In genomic region chr3:60617643-60618042, GRCm38 (mm10) we compare ENCODE assay signal across 20 mouse cellular contexts.
DNase-seq lines count a peak whose midpoint lies in the region; ATAC-seq and TF ChIP-seq lines count a peak whose summit lies in the region.
"Had no signal": no experiment of that assay in that cellular context is flagged by ENCODE, and none has a peak within 500 bp of the region (broad histone marks: within the 10 kb centered on the region; RNA-seq: fewer than 3 reads in every experiment).

No protein-coding gene starts in this region.

- no peak overlapping the region for H3K27ac ChIP-seq in liver, postnatal 0 days (ENCODE audit: low read depth)
- H3K27ac ChIP-seq in liver, embryonic 11.5 days (ENCODE audit: low read depth, low read length): no peak overlapping the region
- H3K27ac ChIP-seq in CH12.LX (ENCODE audit: insufficient read depth, low read depth): peak overlapping the region; percentile 4; the same call in 1 of the 2 replicates
- H3K27ac ChIP-seq in intestine, embryonic 15.5 days: no peak overlapping the region
- no peak overlapping the region for H3K27ac ChIP-seq in kidney, embryonic 15.5 days
- H3K27ac ChIP-seq: forebrain, embryonic 15.5 days; heart, embryonic 13.5 days; hindbrain, embryonic 10.5 days; limb, embryonic 12.5 days; midbrain, embryonic 12.5 days had no signal

- peaks cover 50% of the 10 kb centered on the region for H3K36me3 ChIP-seq in liver, postnatal 0 days (replicated peaks; ENCODE audit: insufficient read depth, low read length)
- peaks cover 15% of the 10 kb centered on the region for H3K36me3 ChIP-seq in liver, embryonic 11.5 days (ENCODE audit: control insufficient read depth, insufficient read depth, low read length)
- H3K36me3 ChIP-seq in CH12.LX (replicated peaks in 1 of 2; ENCODE audit: control insufficient read depth in 1 of 2, insufficient read depth in 1 of 2, low read length in 1 of 2): peaks cover 37 to 61% of the 10 kb centered on the region in 2 experiments
- peaks cover 2% of the 10 kb centered on the region; the same call in 1 of the 2 replicates for H3K36me3 ChIP-seq in intestine, embryonic 15.5 days
- peaks cover 39% of the 10 kb centered on the region for H3K36me3 ChIP-seq in kidney, embryonic 15.5 days
- H3K36me3 ChIP-seq: forebrain, embryonic 15.5 days; midbrain, embryonic 12.5 days had no signal

- no peak for TF ChIP-seq POLR2A in CH12.LX (IDR thresholded peaks at IDR 0.05; ENCODE audit: low read depth, low read length)

- WGBS in liver, postnatal 0 days (ENCODE audit: insufficient replicate concordance): 72% methylated on average over 1 of the region's 1 CpGs
- WGBS in liver, embryonic 11.5 days: 79% methylated on average over 1 of the region's 1 CpGs
- 80% methylated on average over 1 of the region's 1 CpGs for WGBS in intestine, embryonic 15.5 days
- WGBS in kidney, embryonic 15.5 days: 91% methylated on average over 1 of the region's 1 CpGs

- TF ChIP-seq CTCF in liver, postnatal 0 days (IDR thresholded peaks at IDR 0.05; ENCODE audit: low read depth): no peak
- TF ChIP-seq CTCF in CH12.LX (conservative IDR thresholded peaks at IDR 0.05 in 1 of 2, IDR thresholded peaks at IDR 0.05 in 1 of 2; ENCODE audit: low read depth in 2 of 2, low read length in 2 of 2): no peak

- H3K9ac ChIP-seq in liver, postnatal 0 days (replicated peaks): no peak overlapping the region
- no peak overlapping the region for H3K9ac ChIP-seq in liver, embryonic 11.5 days (ENCODE audit: low read depth, low read length)
- H3K9ac ChIP-seq in CH12.LX (ENCODE audit: insufficient read depth, low read depth): no peak overlapping the region
- no peak overlapping the region for H3K9ac ChIP-seq in intestine, embryonic 15.5 days
- H3K9ac ChIP-seq in kidney, embryonic 15.5 days: no peak overlapping the region
- H3K9ac ChIP-seq: forebrain, embryonic 15.5 days; heart, embryonic 13.5 days; limb, embryonic 12.5 days; midbrain, embryonic 12.5 days had no signal

- H3K27me3 ChIP-seq in liver, postnatal 0 days (ENCODE audit: insufficient read depth, low read length): no peaks in the 10 kb centered on the region
- no peaks in the 10 kb centered on the region for H3K27me3 ChIP-seq in liver, embryonic 11.5 days (replicated peaks; ENCODE audit: control insufficient read depth, insufficient read depth, low read length)
- no peaks in the 10 kb centered on the region for H3K27me3 ChIP-seq in CH12.LX (replicated peaks)
- no peaks in the 10 kb centered on the region for H3K27me3 ChIP-seq in intestine, embryonic 15.5 days (replicated peaks)
- no peaks in the 10 kb centered on the region for H3K27me3 ChIP-seq in kidney, embryonic 15.5 days
- H3K27me3 ChIP-seq: forebrain, embryonic 15.5 days; heart, embryonic 13.5 days; limb, embryonic 12.5 days; midbrain, embryonic 12.5 days had no signal

- no peak for TF ChIP-seq RAD21 in CH12.LX (IDR thresholded peaks at IDR 0.05; ENCODE audit: low read depth, low read length)

- no peak overlapping the region for H3K4me3 ChIP-seq in liver, postnatal 0 days (ENCODE audit: low read depth, low read length)
- no peak overlapping the region for H3K4me3 ChIP-seq in liver, embryonic 11.5 days (ENCODE audit: low read depth, low read length)
- H3K4me3 ChIP-seq in CH12.LX (replicated peaks in 1 of 3; ENCODE audit: low read depth in 2 of 3, low read length in 2 of 3, poor library complexity in 1 of 3): no peak overlapping the region
- H3K4me3 ChIP-seq in intestine, embryonic 15.5 days (replicated peaks): no peak overlapping the region
- H3K4me3 ChIP-seq in kidney, embryonic 15.5 days (replicated peaks): no peak overlapping the region
- H3K4me3 ChIP-seq: forebrain, embryonic 15.5 days; heart, embryonic 13.5 days; hindbrain, embryonic 10.5 days; limb, embryonic 12.5 days; midbrain, embryonic 12.5 days had no signal

- ATAC-seq in liver, postnatal 0 days: peak; percentile 12; the same call in 1 of the 2 replicates
- no peak for ATAC-seq in liver, embryonic 11.5 days (replicated peaks; ENCODE audit: low FRiP score)
- peak; percentile 44; the same call in 1 of the 2 replicates for ATAC-seq in intestine, embryonic 15.5 days
- ATAC-seq in kidney, embryonic 15.5 days (replicated peaks; ENCODE audit: low FRiP score): no peak; the same call in 1 of the 2 replicates
- ATAC-seq: forebrain, embryonic 15.5 days had no signal

- TF ChIP-seq EP300 in liver, postnatal 0 days (IDR thresholded peaks at IDR 0.05; ENCODE audit: low read depth): no peak
- TF ChIP-seq EP300 in CH12.LX (IDR thresholded peaks at IDR 0.05; ENCODE audit: low read length): no peak

- no peaks in the 10 kb centered on the region for H3K9me3 ChIP-seq in liver, postnatal 0 days (ENCODE audit: low read length)
- no peaks in the 10 kb centered on the region for H3K9me3 ChIP-seq in liver, embryonic 11.5 days (ENCODE audit: control insufficient read depth, low read length)
- H3K9me3 ChIP-seq in CH12.LX (replicated peaks; ENCODE audit: low read length): no peaks in the 10 kb centered on the region
- H3K9me3 ChIP-seq in intestine, embryonic 15.5 days: no peaks in the 10 kb centered on the region
- H3K9me3 ChIP-seq in kidney, embryonic 15.5 days (replicated peaks): no peaks in the 10 kb centered on the region
- H3K9me3 ChIP-seq: forebrain, embryonic 15.5 days; heart, embryonic 13.5 days; hindbrain, embryonic 10.5 days; limb, embryonic 12.5 days; midbrain, embryonic 12.5 days had no signal

- H3K4me1 ChIP-seq in liver, postnatal 0 days (ENCODE audit: insufficient read depth): peaks cover 3% of the 10 kb centered on the region; the same call in 1 of the 2 replicates
- no peaks in the 10 kb centered on the region for H3K4me1 ChIP-seq in liver, embryonic 11.5 days (replicated peaks; ENCODE audit: control insufficient read depth, insufficient read depth, low read length)
- H3K4me1 ChIP-seq in CH12.LX (ENCODE audit: control insufficient read depth in 1 of 2, insufficient read depth in 2 of 2): peaks cover 5 to 38% of the 10 kb centered on the region in 2 experiments; a peak in 3 of 4 replicates
- H3K4me1 ChIP-seq in intestine, embryonic 15.5 days (replicated peaks): no peaks in the 10 kb centered on the region
- no peaks in the 10 kb centered on the region for H3K4me1 ChIP-seq in kidney, embryonic 15.5 days
- H3K4me1 ChIP-seq: hindbrain, embryonic 10.5 days; midbrain, embryonic 12.5 days had no signal

- peaks cover 17% of the 10 kb centered on the region for H3K79me2 ChIP-seq in CH12.LX (replicated peaks; ENCODE audit: control insufficient read depth, extremely low read depth, insufficient read depth, poor library complexity, severe bottlenecking)

- no peak overlapping the region for H3K4me2 ChIP-seq in liver, postnatal 0 days (ENCODE audit: low read depth, low read length)
- H3K4me2 ChIP-seq in liver, embryonic 11.5 days: no peak overlapping the region
- no peak overlapping the region for H3K4me2 ChIP-seq in CH12.LX (ENCODE audit: insufficient read depth, low read depth, poor library complexity, severe bottlenecking)
- no peak overlapping the region for H3K4me2 ChIP-seq in intestine, embryonic 15.5 days (replicated peaks)
- no peak overlapping the region for H3K4me2 ChIP-seq in kidney, embryonic 15.5 days
- H3K4me2 ChIP-seq: forebrain, embryonic 15.5 days; heart, embryonic 13.5 days; limb, embryonic 12.5 days; midbrain, embryonic 12.5 days had no signal

- in situ Hi-C loops in CH12.LX (cut with MboI; ENCODE audit: low pct_ligation_motif_present, low pct_unique_long_range_greater_than_20kb, low sequenced_read_pairs): no loop called here

- no peak for DNase-seq in liver, postnatal 0 days
- no peak for DNase-seq in liver, embryonic 11.5 days (ENCODE audit: low spot score)
- DNase-seq in CH12.LX (ENCODE audit: extremely low read depth): no peak
- DNase-seq in R1 (ENCODE audit: low read depth, low spot score): peak; percentile 65
- DNase-seq in spleen, adult 18-20 months: no peak
- DNase-seq in heart, postnatal 14 days: no peak
- DNase-seq: adrenal gland, postnatal 14 days; cerebellum, postnatal 14 days; gastrocnemius, postnatal 14 days; kidney, adult 18-20 months; kidney, postnatal 4 days; layer of hippocampus, postnatal 36 days; right cerebral cortex, postnatal 4 days had no signal

- dilution Hi-C loops in CH12.LX (cut with MboI; ENCODE audit: extremely low pct_ligation_motif_present, extremely low pct_unique_long_range_greater_than_20kb, low sequenced_read_pairs): no loop called here

- intact Hi-C loops in heart, postnatal 14 days (cut with DNase I): loop anchor here (5.0 to 10.0 kb wide), 2 partner anchors 145 to 743 kb away; no protein-coding TSS in a partner anchor

TF ChIP-seq in CH12.LX, 34 proteins besides CTCF, POLR2A, EP300 and RAD21:
- TF ChIP-seq KAT2A (IDR thresholded peaks at IDR 0.05; ENCODE audit: insufficient replicate concordance, low read length) (no peak), TBP (conservative IDR thresholded peaks at IDR 0.05; ENCODE audit: low read depth, low read length) (no peak), ZMIZ1 (IDR thresholded peaks at IDR 0.05; ENCODE audit: low read depth, low read length) (no peak)

Comparison
In these comparisons a context has a peak if more than half of its experiments do, and no peak if none do; other contexts are left out.
1. ATAC-seq: peak in liver, postnatal 0 days (single experiment) and intestine, embryonic 15.5 days (single experiment); none in liver, embryonic 11.5 days (single experiment) and kidney, embryonic 15.5 days (single experiment).